Mouse (Mus musculus) kidney, postnatal 0 days (tissue): Measurements from ENCODE around the gene Gm8094. TPM values are rescaled to one million over a fixed set of nuclear protein-coding genes. Genes with fewer than 3 reads are reported as not detected.
"Not testable (repeated sequence)": the region's sequence is repeated elsewhere in the genome, so short reads cannot be mapped to it uniquely, and the experiment has no call there.

Source experiments
- ATAC-seq: fragments of 200-750 bp; cut with Nextera tagmentation; replicated peaks from 2 replicates; pipeline ENCODE4 v1.8.0; 2017; ENCODE audit warnings: low read depth, moderate number of reproducible peaks, moderate TSS enrichment, moderate library complexity; ENCODE audit not compliant: low FRiP score
- DNase-seq: peaks from one replicate; pipeline ENCODE4 v3.0.0-alpha.2; 2016; ENCODE audit warnings: low spot score
- H3K27ac ChIP-seq: fragments of 300-500 bp; sonication (generic); 2 replicates; pipeline ENCODE4 v1.5.1; 2014; ENCODE audit warnings: mild to moderate bottlenecking
- H3K27me3 ChIP-seq: fragments of 300-500 bp; sonication (generic); 2 replicates; pipeline ENCODE4 v1.6.1; 2014; ENCODE audit warnings: low read length, mixed read lengths; ENCODE audit not compliant: insufficient read depth
- H3K36me3 ChIP-seq: fragments of 300-500 bp; sonication (generic); 2 replicates; pipeline ENCODE4 v1.6.1; 2014; ENCODE audit warnings: low read length, mixed read lengths; ENCODE audit not compliant: insufficient read depth
- H3K4me1 ChIP-seq: fragments of 300-500 bp; sonication (generic); replicated peaks from 2 replicates; pipeline ENCODE4 v1.6.1; 2014; ENCODE audit warnings: antibody characterized with exemption, low read length, mixed read lengths; ENCODE audit not compliant: insufficient read depth
- H3K4me2 ChIP-seq: fragments of 300-500 bp; sonication (generic); 2 replicates; pipeline ENCODE4 v1.6.1; 2014; ENCODE audit warnings: mild to moderate bottlenecking, low read length, moderate library complexity, mixed read lengths
- H3K4me3 ChIP-seq: fragments of 300-500 bp; sonication (generic); replicated peaks from 2 replicates; pipeline ENCODE4 v1.5.1; 2014; ENCODE audit warnings: low read depth, low read length
- H3K9ac ChIP-seq: fragments of 300-500 bp; sonication (generic); 2 replicates; pipeline ENCODE4 v1.6.1; 2014; ENCODE audit warnings: low read depth, low read length
- H3K9me3 ChIP-seq: fragments of 300-500 bp; sonication (generic); replicated peaks from 2 replicates; pipeline ENCODE4 v1.6.1; 2016; ENCODE audit warnings: low read length, inconsistent platforms, mixed read lengths
- WGBS: fragments of 180-500 bp; shearing (Covaris S2); extraction: QIAGEN DNeasy Blood & Tissue Kit; methylation state at CpG from one replicate; pipeline ENCODE4 v1.1.7; 2014; 5-methylcytosine and 5-hydroxymethylcytosine counted together
- polyA plus RNA-seq: library from polyadenylated mRNA; unstranded; fragments of >200 nt; fragmentation: Nextera tagmentation; extraction: Ambion mirVana; gene quantifications from 2 replicates; pipeline ENCODE4 v1.2.1, GENCODE M21; 2015

Gene Gm8094
- polyA plus RNA-seq = not detected in 2 replicates

DNA sequence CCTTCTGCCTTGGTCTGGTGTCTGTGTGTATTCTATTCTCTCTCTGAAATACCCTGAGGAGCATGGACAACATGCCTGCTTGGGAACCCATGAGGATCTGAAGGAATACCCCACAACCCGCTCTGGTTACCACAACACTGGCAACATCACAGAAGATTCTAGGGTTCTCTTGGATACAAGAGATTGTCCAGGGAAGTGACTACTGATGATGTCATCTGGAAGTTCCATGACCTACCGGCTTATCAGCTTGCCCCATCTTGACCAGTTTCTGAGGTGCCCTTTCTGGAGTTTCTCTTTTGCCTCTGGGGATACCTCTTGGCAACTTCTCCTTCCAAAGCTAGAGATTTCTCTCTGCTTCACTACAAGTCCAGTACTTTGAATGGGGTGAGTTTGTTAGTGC lies at the start of gene Gm8094:
TSS of gene Gm8094 (minus strand) at position 101 of the 400 bp plus-strand sequence.
- not testable (repeated sequence) for ATAC-seq, H3K9me3 ChIP-seq
- 87% methylated on average over 2 of the region's 2 CpGs for WGBS

DNA sequence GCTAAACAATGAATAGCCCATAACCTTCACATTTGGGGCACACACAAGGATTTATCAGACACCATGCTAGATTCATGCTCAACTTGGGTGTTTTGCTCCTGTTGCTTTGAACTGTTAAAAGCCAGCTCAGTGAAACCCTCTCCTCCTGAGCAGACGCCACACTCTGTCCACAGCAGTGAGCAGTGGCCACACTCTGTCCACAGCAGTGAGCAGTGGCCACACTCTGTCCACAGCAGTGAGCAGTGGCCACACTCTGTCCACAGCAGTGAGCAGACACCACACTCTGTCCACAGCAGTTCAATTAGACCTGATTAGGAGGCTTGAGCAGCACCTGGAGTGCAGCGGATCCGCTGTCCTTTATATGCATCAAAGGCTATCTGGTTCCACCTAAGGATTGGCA lies 43.2 kb upstream of the Gm8094 start:
- H3K9ac ChIP-seq, H3K27me3 ChIP-seq, H3K4me3 ChIP-seq, H3K4me1 ChIP-seq, H3K9me3 ChIP-seq, H3K4me2 ChIP-seq, H3K27ac ChIP-seq, H3K36me3 ChIP-seq, DNase-seq, ATAC-seq: not testable (repeated sequence)
- 82% methylated on average over 1 of the region's 3 CpGs for WGBS

More for the DNA sequence above, at the start of gene Gm8094:
- not testable (repeated sequence) for H3K36me3 ChIP-seq, H3K4me2 ChIP-seq, H3K9ac ChIP-seq, H3K4me1 ChIP-seq, H3K4me3 ChIP-seq, H3K27ac ChIP-seq, DNase-seq, H3K27me3 ChIP-seq

- H3K4me1 ChIP-seq, H3K4me2 ChIP-seq, H3K27me3 ChIP-seq, H3K4me3 ChIP-seq, H3K9me3 ChIP-seq, ATAC-seq, H3K9ac ChIP-seq, H3K27ac ChIP-seq, DNase-seq, H3K36me3 ChIP-seq: not testable (repeated sequence)
- 85% methylated on average over 3 of the region's 3 CpGs for WGBS
Observed at GRCm38 (mm10) chr14:43100301-43100700, 23.9 kb upstream of the Gm8094 start, which contains the start of gene Gm8104. TSS of gene Gm8104 (plus strand) at chr14:43100601.

- DNase-seq, H3K4me2 ChIP-seq, H3K9me3 ChIP-seq, H3K36me3 ChIP-seq, H3K4me3 ChIP-seq, H3K27ac ChIP-seq, H3K27me3 ChIP-seq, H3K9ac ChIP-seq, H3K4me1 ChIP-seq: not testable (repeated sequence)
- peak; percentile 73; the same call in 1 of the 2 replicates for ATAC-seq
- 47% methylated on average over 1 of the region's 14 CpGs for WGBS
Observed at GRCm38 (mm10) chr14:43089103-43089919, 12.9 kb upstream of the Gm8094 start.

DNA sequence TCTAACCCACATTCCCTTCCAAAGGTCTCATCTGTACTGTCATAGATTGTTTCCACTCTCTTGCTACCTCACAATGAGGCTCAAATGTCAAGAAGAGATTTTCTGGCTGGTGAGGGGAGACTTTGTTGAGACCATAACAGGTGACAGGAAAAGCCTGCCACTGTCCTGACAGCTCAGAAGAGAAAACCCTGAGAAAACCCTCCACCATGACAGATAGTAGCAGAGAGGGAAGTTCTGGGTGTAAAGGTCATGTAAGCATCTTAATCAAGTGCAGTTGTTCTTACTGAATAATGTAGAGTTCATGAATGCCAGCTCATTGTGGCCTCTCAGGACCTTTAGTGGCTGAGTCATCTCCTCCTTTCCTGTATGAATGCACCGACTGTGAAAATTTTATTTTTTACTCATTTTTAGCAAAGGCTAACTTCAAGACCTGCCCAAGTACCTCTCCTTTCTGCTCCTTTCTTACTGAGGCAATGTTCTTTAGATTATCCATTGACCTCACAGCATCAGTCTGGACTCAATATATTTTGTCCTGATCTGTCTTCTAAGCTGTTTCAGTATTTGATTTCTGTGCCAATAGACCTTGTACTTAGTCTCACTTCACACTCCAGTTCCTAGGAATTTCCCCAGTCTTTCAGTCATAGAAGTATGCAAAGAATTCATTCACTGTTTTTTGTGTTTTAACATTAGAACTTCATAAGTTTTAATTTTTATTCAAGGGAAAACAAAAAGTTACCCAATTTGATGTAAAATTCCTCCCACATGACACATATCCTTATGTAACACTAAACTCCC lies 8.7 kb upstream of the Gm8094 start:
- not testable (repeated sequence) for H3K36me3 ChIP-seq, ATAC-seq, DNase-seq, H3K9ac ChIP-seq, H3K4me3 ChIP-seq, H3K4me1 ChIP-seq, H3K9me3 ChIP-seq, H3K4me2 ChIP-seq, H3K27ac ChIP-seq, H3K27me3 ChIP-seq
- WGBS = 75% methylated on average over 1 of the region's 1 CpGs

- not testable (repeated sequence) for H3K27me3 ChIP-seq, H3K9ac ChIP-seq, H3K27ac ChIP-seq, H3K4me1 ChIP-seq, H3K4me3 ChIP-seq, H3K9me3 ChIP-seq, H3K36me3 ChIP-seq, DNase-seq, H3K4me2 ChIP-seq, ATAC-seq
- 64% methylated on average over 4 of the region's 4 CpGs for WGBS
Observed at GRCm38 (mm10) chr14:43060179-43060578, 16.3 kb downstream of the Gm8094 start.

DNA sequence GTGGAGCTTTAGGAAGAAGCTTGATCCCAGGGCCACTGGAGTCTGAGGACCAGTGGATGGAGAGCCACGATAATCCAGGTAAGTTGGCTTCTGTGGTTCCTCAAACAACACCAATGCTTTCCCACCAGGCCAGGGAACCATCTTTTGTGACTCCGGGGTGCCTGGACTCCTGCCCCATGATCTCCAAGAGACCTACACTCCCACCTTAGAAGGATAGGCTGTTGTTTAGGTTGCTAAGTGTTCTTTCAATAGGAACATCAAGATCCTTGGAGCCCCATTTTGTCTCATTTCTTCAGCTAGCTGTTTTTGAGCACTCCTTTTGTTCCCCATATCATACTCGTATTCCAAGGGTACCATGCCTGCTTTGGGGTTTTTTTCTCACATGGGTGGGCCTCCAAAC lies 18.4 kb downstream of the Gm8094 start:
- H3K4me1 ChIP-seq, H3K36me3 ChIP-seq, H3K9me3 ChIP-seq, DNase-seq, ATAC-seq, H3K4me2 ChIP-seq, H3K27me3 ChIP-seq, H3K9ac ChIP-seq, H3K4me3 ChIP-seq, H3K27ac ChIP-seq: not testable (repeated sequence)
- whole genome bisulfite sequencing = 79% methylated on average over 3 of the region's 3 CpGs
